Mouse (Mus musculus) B cell, adult 62 days (primary cell): Measurements from ENCODE around the gene Anapc4. TPM values are rescaled to one million over a fixed set of nuclear protein-coding genes. Genes with fewer than 3 reads are reported as not detected.

Experiments
- total RNA-seq: library from RNA; stranded (reverse); gene quantifications from 4 replicates; pipeline ENCODE4 v1.2.4, GENCODE M21; 2023

Gene Anapc4
- total RNA-seq, result 56.5 to 60.8 TPM (median 57.6 TPM) in 4 replicates

GRCm38 (mm10) chr5:52833761-52834274 is at the start of gene Anapc4:
Gene Anapc4, plus strand, starts transcription at chr5:52834012.

Other genes with a start within 250 kb of the Anapc4 start
- 16.0 to 18.9 TPM (median 18.4 TPM) in 4 replicates for gene Sepsecs, start 164.3 kb upstream of the Anapc4 start, total RNA-seq
- 15.5 to 19.2 TPM (median 16.6 TPM) in 4 replicates for gene Pi4k2b, start 92.4 kb upstream of the Anapc4 start, total RNA-seq
- 14.2 to 19.4 TPM (median 16.9 TPM) in 4 replicates for gene Zcchc4, start 58.6 kb upstream of the Anapc4 start, total RNA-seq
- gene Slc34a2, start 204.1 kb downstream of the Anapc4 start, total RNA-seq, result not detected in 4 replicates